Mouse (Mus musculus): Measurements from ENCODE around the gene Aknad1. TPM values are rescaled to one million over a fixed set of nuclear protein-coding genes. Genes with fewer than 3 reads are reported as not detected.

The Aknad1 gene
- total RNA-seq (2023), result not detected

GRCm38 (mm10) chr3:108739045-108739708 lies at the start of gene Aknad1:
TSS of gene Aknad1 (plus strand) at chr3:108739658.

GRCm38 (mm10) chr3:108722036-108722872 lies 17.2 kb upstream of the Aknad1 start, which contains the start of gene Gpsm2:
TSS of gene Gpsm2 (minus strand) at chr3:108722309.

Other genes starting within 250 kb of the Aknad1 start
- gene 1700013F07Rik, start 205.5 kb upstream of the Aknad1 start, total RNA-seq (2023), result not detected
- gene 5330417C22Rik, start 203.1 kb upstream of the Aknad1 start, total RNA-seq (2023), result 0.09 TPM
- 37.3 TPM for gene Tmem167b, start 177.2 kb upstream of the Aknad1 start, total RNA-seq (2023)
- 28.9 TPM for gene Taf13, start 168.0 kb upstream of the Aknad1 start, total RNA-seq (2023)
- 15.6 TPM for gene Wdr47, start 148.4 kb upstream of the Aknad1 start, total RNA-seq (2023)
- 41.3 TPM for gene Clcc1, start 85.7 kb upstream of the Aknad1 start, total RNA-seq (2023)
- gene Gpsm2, start 17.3 kb upstream of the Aknad1 start, total RNA-seq (2023), result 7.6 TPM
- gene Stxbp3, start 100.9 kb downstream of the Aknad1 start, total RNA-seq (2023), result 71.6 TPM
- 0.34 TPM for gene Fndc7, start 150.3 kb downstream of the Aknad1 start, total RNA-seq (2023)
- 196 TPM for gene Prpf38b, start 172.1 kb downstream of the Aknad1 start, total RNA-seq (2023)
- gene Henmt1, start 200.2 kb downstream of the Aknad1 start, total RNA-seq (2023), result 0.46 TPM
- not detected for gene Gm9857, start 200.8 kb downstream of the Aknad1 start, total RNA-seq (2023)